Mouse (Mus musculus): ENCODE results near the gene Trpc6. TPM values are rescaled to one million over a fixed set of nuclear protein-coding genes. Genes with fewer than 3 reads are reported as not detected.

Trpc6 gene
- polyA plus RNA-seq, 1 experiment from 2014 or later, result 0.97 TPM

GRCm38 (mm10) chr9:8676607-8677006 is 132.7 kb downstream of the Trpc6 start:
- H3K9me3 ChIP-seq, result no peaks in the 10 kb centered on the region
- H3K27me3 ChIP-seq, result no peaks in the 10 kb centered on the region
- ATAC-seq (ENCODE audit: low FRiP score, low read depth), result no peak
- no peak overlapping the region for H3K27ac ChIP-seq (replicated peaks)
- 69% methylated on average over 1 of the region's 1 CpGs for WGBS
- no peak overlapping the region for H3K4me2 ChIP-seq (replicated peaks)
- no peak overlapping the region for H3K4me3 ChIP-seq
- no peaks in the 10 kb centered on the region for H3K4me1 ChIP-seq
- H3K36me3 ChIP-seq, result no peaks in the 10 kb centered on the region
- H3K9ac ChIP-seq (replicated peaks), result no peak overlapping the region

- Histone ChIP-seq H3K27ac (replicated peaks) (no peak overlapping the region), H3K4me2 (replicated peaks) (no peak overlapping the region), H3K9ac (replicated peaks) (no peak overlapping the region), H3K27me3 (no peaks in the 10 kb centered on the region), H3K4me3 (no peak overlapping the region), H3K36me3 (no peaks in the 10 kb centered on the region), H3K9me3 (no peaks in the 10 kb centered on the region), H3K4me1 (no peaks in the 10 kb centered on the region)
- WGBS, result 85% methylated on average over 2 of the region's 2 CpGs
- ATAC-seq (ENCODE audit: low FRiP score, low read depth), result no peak
Measured at GRCm38 (mm10) chr9:8693177-8693576, 149.2 kb downstream of the Trpc6 start.

GRCm38 (mm10) chr9:8700669-8701068 is 156.7 kb downstream of the Trpc6 start:
- H3K27me3 ChIP-seq, result no peaks in the 10 kb centered on the region
- WGBS, result 27% methylated on average over 5 of the region's 5 CpGs
- H3K9ac ChIP-seq (replicated peaks), result no peak overlapping the region
- no peaks in the 10 kb centered on the region for H3K36me3 ChIP-seq
- H3K4me2 ChIP-seq (replicated peaks), result no peak overlapping the region
- no peaks in the 10 kb centered on the region for H3K4me1 ChIP-seq
- no peak overlapping the region for H3K27ac ChIP-seq (replicated peaks)
- ATAC-seq (ENCODE audit: low FRiP score, low read depth), result peak; percentile 88
- H3K9me3 ChIP-seq, result no peaks in the 10 kb centered on the region
- no peak overlapping the region for H3K4me3 ChIP-seq

GRCm38 (mm10) chr9:8703516-8703915 is 159.6 kb downstream of the Trpc6 start:
- ATAC-seq (ENCODE audit: low FRiP score, low read depth), result no peak
- WGBS, result 78% methylated on average over 1 of the region's 1 CpGs
- no peak overlapping the region for H3K9ac ChIP-seq (replicated peaks)
- no peak overlapping the region for H3K4me2 ChIP-seq (replicated peaks)
- H3K9me3 ChIP-seq, result no peaks in the 10 kb centered on the region
- H3K36me3 ChIP-seq, result no peaks in the 10 kb centered on the region
- no peak overlapping the region for H3K4me3 ChIP-seq
- no peaks in the 10 kb centered on the region for H3K4me1 ChIP-seq
- H3K27me3 ChIP-seq, result no peaks in the 10 kb centered on the region
- no peak overlapping the region for H3K27ac ChIP-seq (replicated peaks)

- Histone ChIP-seq H3K9ac (replicated peaks) (no peak overlapping the region), H3K27me3 (no peaks in the 10 kb centered on the region), H3K4me1 (no peaks in the 10 kb centered on the region), H3K27ac (replicated peaks) (no peak overlapping the region), H3K36me3 (no peaks in the 10 kb centered on the region), H3K4me2 (replicated peaks) (no peak overlapping the region), H3K9me3 (no peaks in the 10 kb centered on the region), H3K4me3 (no peak overlapping the region)
- WGBS, result 64% methylated on average over 5 of the region's 5 CpGs
- ATAC-seq (ENCODE audit: low FRiP score, low read depth), result no peak
Measured at GRCm38 (mm10) chr9:8703956-8704355, 160.0 kb downstream of the Trpc6 start.

- no peak for ATAC-seq (ENCODE audit: low FRiP score, low read depth)
- Histone ChIP-seq H3K27ac (replicated peaks) (no peak overlapping the region), H3K27me3 (no peaks in the 10 kb centered on the region), H3K9me3 (no peaks in the 10 kb centered on the region), H3K36me3 (no peaks in the 10 kb centered on the region), H3K4me2 (replicated peaks) (no peak overlapping the region), H3K9ac (replicated peaks) (no peak overlapping the region), H3K4me3 (no peak overlapping the region), H3K4me1 (no peaks in the 10 kb centered on the region)
- WGBS, result 71% methylated on average over 3 of the region's 3 CpGs
Measured at GRCm38 (mm10) chr9:8710052-8710739, 166.3 kb downstream of the Trpc6 start.

GRCm38 (mm10) chr9:8719017-8719416 is 175.1 kb downstream of the Trpc6 start:
- ATAC-seq (ENCODE audit: low FRiP score, low read depth), result no peak; the same call in 1 of the 2 replicates
- Histone ChIP-seq H3K4me3 (no peak overlapping the region), H3K4me1 (no peaks in the 10 kb centered on the region), H3K9ac (replicated peaks) (no peak overlapping the region), H3K36me3 (no peaks in the 10 kb centered on the region), H3K27ac (replicated peaks) (no peak overlapping the region), H3K9me3 (no peaks in the 10 kb centered on the region), H3K4me2 (replicated peaks) (no peak overlapping the region), H3K27me3 (no peaks in the 10 kb centered on the region)
- 71% methylated on average over 1 of the region's 1 CpGs for WGBS

- 87% methylated on average over 3 of the region's 3 CpGs for WGBS
- Histone ChIP-seq H3K4me3 (no peak overlapping the region), H3K36me3 (no peaks in the 10 kb centered on the region), H3K27me3 (no peaks in the 10 kb centered on the region), H3K9me3 (no peaks in the 10 kb centered on the region), H3K27ac (replicated peaks) (no peak overlapping the region), H3K9ac (replicated peaks) (no peak overlapping the region), H3K4me2 (replicated peaks) (no peak overlapping the region), H3K4me1 (no peaks in the 10 kb centered on the region)
- no peak for ATAC-seq (ENCODE audit: low FRiP score, low read depth)
Measured at GRCm38 (mm10) chr9:8729056-8729455, 185.1 kb downstream of the Trpc6 start.
